In the genomic region with DNA sequence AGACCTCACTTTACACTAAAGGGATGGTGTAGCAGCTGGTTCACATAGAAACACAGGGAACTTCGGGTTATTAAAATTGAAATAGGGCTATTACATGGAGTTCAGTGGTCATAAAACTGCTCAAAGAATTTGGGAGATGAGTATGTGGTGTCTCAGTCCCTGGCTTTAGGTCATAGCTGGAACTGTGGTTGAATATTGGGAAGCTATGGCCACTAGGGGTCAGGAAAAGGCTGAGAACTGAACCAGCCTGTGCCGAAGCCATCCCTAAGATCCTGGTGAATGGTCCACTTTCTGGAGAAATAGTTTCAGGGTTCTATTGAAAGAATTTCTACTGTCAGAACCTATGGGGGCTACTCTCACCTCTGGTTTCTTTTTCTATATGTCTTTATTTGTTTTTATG, we compare ENCODE assay signal across 8 mouse cellular contexts.
DNase-seq lines count a peak whose midpoint lies in the region; ATAC-seq and TF ChIP-seq lines count a peak whose summit lies in the region.

No protein-coding gene starts in this region.

- WGBS in heart, embryonic 12.5 days = 8% methylated on average over 2 of the region's 2 CpGs

- no peak for ATAC-seq in heart, embryonic 12.5 days (ENCODE audit: insufficient number of reproducible peaks, low FRiP score)
- peak; percentile 56; the same call in 1 of the 2 replicates for ATAC-seq in megakaryocyte progenitor cell, adult 5-6 weeks (replicated peaks; ENCODE audit: poor library complexity)

- no peak overlapping the region for H3K4me2 ChIP-seq in heart, embryonic 12.5 days

- peaks cover 22% of the 10 kb centered on the region for H3K4me1 ChIP-seq in heart, embryonic 12.5 days (replicated peaks)
- peaks cover 18% of the 10 kb centered on the region for H3K4me1 ChIP-seq in E14TG2a.4 (replicated peaks; ENCODE audit: low read depth, low read length)

- DNase-seq in heart, adult 18-20 months = peak; percentile 78 to 83
- peak; percentile 47 for DNase-seq in cerebellum, adult 9-10 months
- peak; percentile 21 to 70 for DNase-seq in frontal cortex, postnatal 36 days (ENCODE audit: low spot score in 2 of 2)
- DNase-seq in kidney, postnatal 10 days = peak; percentile 66
- no peak for DNase-seq in c-Kit-positive CD71-positive TER-119-positive erythroid progenitor cells, embryonic 14.5 days (ENCODE audit: low spot score)

- no peak overlapping the region for H3K4me3 ChIP-seq in heart, embryonic 12.5 days
- no peak overlapping the region for H3K4me3 ChIP-seq in E14TG2a.4 (replicated peaks; ENCODE audit: low read length)

- H3K27ac ChIP-seq in heart, embryonic 12.5 days (ENCODE audit: poor library complexity, severe bottlenecking) = no peak overlapping the region

- no peaks in the 10 kb centered on the region for H3K36me3 ChIP-seq in heart, embryonic 12.5 days
- no peaks in the 10 kb centered on the region for H3K36me3 ChIP-seq in E14TG2a.4 (ENCODE audit: insufficient read depth, low read length)

- H3K27me3 ChIP-seq in heart, embryonic 12.5 days (replicated peaks) = no peaks in the 10 kb centered on the region
- H3K27me3 ChIP-seq in E14TG2a.4 (ENCODE audit: insufficient read depth, low read length) = no peaks in the 10 kb centered on the region; the same call in 1 of the 2 replicates

- peak; percentile 24 for TF ChIP-seq CTCF in E14TG2a.4 (conservative IDR thresholded peaks at IDR 0.05; ENCODE audit: low read length)

- H3K9ac ChIP-seq in heart, embryonic 12.5 days = no peak overlapping the region

- H3K9me3 ChIP-seq in heart, embryonic 12.5 days (replicated peaks) = no peaks in the 10 kb centered on the region; the same call in none of the 2 replicates
- no peaks in the 10 kb centered on the region for H3K9me3 ChIP-seq in E14TG2a.4 (ENCODE audit: low read length)
